Mouse (Mus musculus): ENCODE results near the gene Elovl5. TPM values are rescaled to one million over a fixed set of nuclear protein-coding genes. Genes with fewer than 3 reads are reported as not detected.
A peak's percentile ranks its signal among the peaks of the same experiment; 100 is the strongest.

The Elovl5 gene
- polyA plus RNA-seq, 1 experiment: 23.6 TPM

- WGBS: 24% methylated on average over 9 of the region's 9 CpGs
- no peak for DNase-seq (ENCODE audit: low read depth, low spot score)
Measured at GRCm38 (mm10) chr9:78021256-78021655, 104.1 kb downstream of the Elovl5 start.

GRCm38 (mm10) chr9:78022187-78022945, 105.2 kb downstream of the Elovl5 start:
- 20% methylated on average over 8 of the region's 8 CpGs for WGBS
- peak; percentile 35 for DNase-seq (ENCODE audit: low read depth, low spot score)

- DNase-seq (ENCODE audit: low read depth, low spot score): peak; percentile 35
- 6% methylated on average over 3 of the region's 3 CpGs for WGBS
Measured at GRCm38 (mm10) chr9:78024823-78025222, 107.7 kb downstream of the Elovl5 start.

GRCm38 (mm10) chr9:78027099-78027498, 109.9 kb downstream of the Elovl5 start:
- DNase-seq (ENCODE audit: low read depth, low spot score): no peak
- 60% methylated on average over 3 of the region's 3 CpGs for WGBS

- no peak for DNase-seq (ENCODE audit: low read depth, low spot score)
- 89% methylated on average over 10 of the region's 10 CpGs for WGBS
Measured at GRCm38 (mm10) chr9:78030835-78031456, 113.8 kb downstream of the Elovl5 start.

- WGBS: 71% methylated on average over 4 of the region's 4 CpGs
Measured at GRCm38 (mm10) chr9:78032930-78033329, 115.8 kb downstream of the Elovl5 start.

More at GRCm38 (mm10) chr9:78032930-78033329, 115.8 kb downstream of the Elovl5 start:
- DNase-seq (ENCODE audit: low read depth, low spot score): no peak

Other genes with a start within 250 kb of the Elovl5 start
- 10.5 and 17.0 TPM in 2 replicates for gene Gclc, start 162.8 kb upstream of the Elovl5 start, polyA plus RNA-seq (2012; rRNA removed)
- gene Gcm1, start 134.6 kb downstream of the Elovl5 start, polyA plus RNA-seq (2012; rRNA removed): not detected in 2 replicates
- gene Fbxo9, start 191.7 kb downstream of the Elovl5 start, polyA plus RNA-seq (2012; rRNA removed): 75.3 and 86.7 TPM in 2 replicates
- gene Ick, start 191.8 kb downstream of the Elovl5 start, polyA plus RNA-seq (2012; rRNA removed): 18.0 and 29.2 TPM in 2 replicates

Measured in large intestine, adult 2 months (tissue).